Mouse (Mus musculus): Measurements from ENCODE around the gene Spp1.

DNA sequence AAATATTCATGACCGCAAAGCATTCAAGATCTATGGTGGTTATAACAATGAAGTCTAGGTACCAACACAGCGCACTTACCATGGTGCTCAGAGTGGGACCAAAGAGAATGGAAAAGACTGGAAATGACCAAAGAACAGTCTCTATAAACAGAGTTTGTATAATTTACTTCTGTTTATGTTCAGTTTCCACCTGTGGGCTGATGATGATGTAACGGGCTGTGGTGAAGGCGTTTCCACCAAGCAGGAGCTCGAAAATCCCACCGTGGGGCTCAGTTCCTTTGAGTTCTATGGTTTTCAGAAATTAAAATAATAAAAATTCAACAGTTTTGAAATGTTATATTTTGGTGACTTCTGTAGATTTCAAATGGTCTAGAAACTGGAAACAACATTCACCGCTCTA is 26.4 kb upstream of the Spp1 start:
- TF ChIP-seq CHD2 (IDR thresholded peaks at IDR 0.05; ENCODE audit: low read depth, low read length) = no peak
- no peak for TF ChIP-seq ZNF384 (IDR thresholded peaks at IDR 0.05; ENCODE audit: low read depth, low read length)
- TF ChIP-seq MAFK (IDR thresholded peaks at IDR 0.05; ENCODE audit: insufficient read depth, low read depth, low read length) = no peak
- no peak for TF ChIP-seq HCFC1 (IDR thresholded peaks at IDR 0.05; ENCODE audit: borderline replicate concordance, insufficient read depth, low read length)
